In the genomic region with DNA sequence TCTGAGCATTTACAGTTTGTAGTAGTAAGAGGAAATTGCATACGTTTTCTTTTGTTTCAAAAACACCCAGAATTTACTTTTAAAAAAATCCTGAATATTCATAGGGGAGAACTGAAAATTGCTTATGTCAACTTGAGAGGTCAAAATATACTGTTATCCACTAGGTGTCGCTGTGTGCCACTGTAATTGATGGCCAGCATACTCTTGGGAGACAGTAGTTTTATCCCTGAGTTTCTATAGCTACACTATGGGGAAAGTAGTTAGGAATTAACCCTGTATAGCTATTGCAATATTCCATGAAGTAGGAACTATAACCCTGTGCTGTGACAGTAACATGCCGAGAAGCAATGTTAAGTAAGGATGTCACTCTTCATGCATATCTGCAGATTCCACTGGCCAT, we compare ENCODE assay signal across 9 mouse cellular contexts. TPM values are rescaled to one million over a fixed set of nuclear protein-coding genes. Genes with fewer than 3 reads are reported as not detected.
A peak's percentile ranks its signal among the peaks of the same experiment; 100 is the strongest.
DNase-seq lines count a peak whose midpoint lies in the region; TF ChIP-seq lines count a peak whose summit lies in the region.
"Had no signal": no experiment of that assay in that cellular context is flagged by ENCODE, and none has a peak within 500 bp of the region (broad histone marks: within the 10 kb centered on the region; RNA-seq: fewer than 3 reads in every experiment).

No protein-coding gene starts in this region.

- no peak overlapping the region for H3K27ac ChIP-seq in thymus, adult 2 months (ENCODE audit: control insufficient read depth, insufficient read depth, low read length)

- no peak for TF ChIP-seq POLR2A in thymus, adult 2 months (IDR thresholded peaks at IDR 0.05; ENCODE audit: control insufficient read depth, extremely low read depth, insufficient read depth, low read length, poor library complexity)

- H3K27me3 ChIP-seq in thymus, adult 2 months (ENCODE audit: control insufficient read depth, insufficient read depth, low read length): no peaks in the 10 kb centered on the region
- H3K27me3 ChIP-seq in splenic B cell, adult 2 months (ENCODE audit: control insufficient read depth, insufficient read depth, low read length, poor library complexity, severe bottlenecking): no peaks in the 10 kb centered on the region

- TF ChIP-seq CTCF in thymus, adult 2 months (IDR thresholded peaks at IDR 0.05; ENCODE audit: borderline replicate concordance, control insufficient read depth, extremely low read depth, insufficient read depth, low read length, poor library complexity): no peak

- H3K4me3 ChIP-seq in thymus, adult 2 months (ENCODE audit: control insufficient read depth, insufficient read depth, low read length): no peak overlapping the region

- WGBS in thymus, adult 2 months: 35% methylated on average over 3 of the region's 3 CpGs

- no peaks in the 10 kb centered on the region for H3K4me1 ChIP-seq in thymus, adult 2 months (replicated peaks; ENCODE audit: control insufficient read depth, insufficient read depth, low read length)

- H3K36me3 ChIP-seq in thymus, adult 2 months (ENCODE audit: control insufficient read depth, insufficient read depth, low read length): no peaks in the 10 kb centered on the region
- no peaks in the 10 kb centered on the region for H3K36me3 ChIP-seq in splenic B cell, adult 2 months (ENCODE audit: control insufficient read depth, insufficient read depth, low read length, poor library complexity, severe bottlenecking)

- peak; percentile 10 for DNase-seq in gastrocnemius, postnatal 10 days
- no peak for DNase-seq in gastrocnemius, adult 8-10 months (ENCODE audit: low spot score in 2 of 2)
- peak; percentile 38 for DNase-seq in thymus, adult 2 months
- DNase-seq in thymus, adult 18-20 months: no peak
- peak; percentile 32 for DNase-seq in c-Kit-positive CD71-positive TER-119-negative erythroid progenitor cells, embryonic 14.5 days (ENCODE audit: low read depth)
- DNase-seq in heart, postnatal 4 days: peak; percentile 60
- DNase-seq in lung, postnatal 14 days: peak; percentile 55
- DNase-seq in splenic B cell, adult 2 months (ENCODE audit: low read depth, low spot score): peak; percentile 83

RNA-seq across cellular contexts. Expression of gene Rgs13, which starts 20.5 kb away (rescaled TPM):
- total RNA-seq in gastrocnemius, postnatal 10 days (2021): under 1 TPM; 0.14 to 0.34 TPM
- total RNA-seq in gastrocnemius, adult 8-10 months (2022): not detected
- polyA plus RNA-seq in thymus, adult 2 months (2012; rRNA removed): 0.08 and 0.12 TPM in 2 replicates
- not detected for total RNA-seq in heart, postnatal 4 days (2021)

RNA-seq across cellular contexts. Expression of gene Rgs1, which starts 51.4 kb away (rescaled TPM):
- not detected for total RNA-seq in gastrocnemius, postnatal 10 days (2021)
- not detected for total RNA-seq in gastrocnemius, adult 8-10 months (2022)
- 1.0 and 1.5 TPM in 2 replicates for polyA plus RNA-seq in thymus, adult 2 months (2012; rRNA removed)
- total RNA-seq in heart, postnatal 4 days (2021): under 1 TPM in 1 of 2 experiments, not detected in 1; 0.48 TPM
- polyA plus RNA-seq: stomach, embryonic 14.5 days had no signal

Comparison
In these comparisons a context has a peak if more than half of its experiments do, and no peak if none do; other contexts are left out.
1. DNase-seq: peak in gastrocnemius, postnatal 10 days (single experiment), thymus, adult 2 months (single experiment), c-Kit-positive CD71-positive TER-119-negative erythroid progenitor cells, embryonic 14.5 days (single experiment), heart, postnatal 4 days (single experiment), lung, postnatal 14 days (single experiment) and splenic B cell, adult 2 months (single experiment); none in gastrocnemius, adult 8-10 months (0 of 2) and thymus, adult 18-20 months (0 of 2).